Mouse (Mus musculus) liver, embryonic 13.5 days (tissue): ENCODE results near the gene Umodl1. TPM values are rescaled to one million over a fixed set of nuclear protein-coding genes. Genes with fewer than 3 reads are reported as not detected.

ENCODE experiments used
- ATAC-seq: fragments of 200-750 bp; cut with Nextera tagmentation; 2 replicates; pipeline ENCODE4 v1.8.0; 2017; ENCODE audit warnings: low read depth, mild to moderate bottlenecking, moderate number of reproducible peaks, moderate library complexity
- DNase-seq: peaks from one replicate; pipeline ENCODE4 v3.0.0; 2022
- H3K27ac ChIP-seq: fragments of 300-500 bp; sonication (generic); 2 replicates; pipeline ENCODE4 v1.5.1; 2015; ENCODE audit warnings: moderate library complexity, mild to moderate bottlenecking, inconsistent platforms
- H3K27me3 ChIP-seq: fragments of 300-500 bp; sonication (generic); 2 replicates; pipeline ENCODE4 v1.6.1; 2015; ENCODE audit warnings: mild to moderate bottlenecking, inconsistent platforms
- H3K36me3 ChIP-seq: fragments of 300-500 bp; sonication (generic); 2 replicates; pipeline ENCODE4 v1.6.1; 2015; ENCODE audit warnings: mild to moderate bottlenecking, inconsistent platforms
- H3K4me1 ChIP-seq: fragments of 300-500 bp; sonication (generic); replicated peaks from 2 replicates; pipeline ENCODE4 v1.6.1; 2015; ENCODE audit warnings: inconsistent platforms
- H3K4me2 ChIP-seq: fragments of 300-500 bp; sonication (generic); 2 replicates; pipeline ENCODE4 v1.6.1; 2015; ENCODE audit warnings: inconsistent platforms, mild to moderate bottlenecking, moderate library complexity
- H3K4me3 ChIP-seq: fragments of 300-500 bp; sonication (generic); replicated peaks from 2 replicates; pipeline ENCODE4 v1.5.1; 2015; ENCODE audit warnings: mild to moderate bottlenecking, inconsistent platforms
- H3K9ac ChIP-seq: fragments of 300-500 bp; sonication (generic); 2 replicates; pipeline ENCODE4 v1.6.1; 2015; ENCODE audit warnings: mild to moderate bottlenecking, inconsistent platforms
- H3K9me3 ChIP-seq: fragments of 300-500 bp; sonication (generic); replicated peaks from 2 replicates; pipeline ENCODE4 v1.6.1; 2016; ENCODE audit warnings: inconsistent platforms
- WGBS: fragments of 180-500 bp; shearing (Covaris S2); methylation state at CpG from one replicate; pipeline ENCODE4 v1.1.7; 2015; ENCODE audit not compliant: insufficient replicate concordance; 5-methylcytosine and 5-hydroxymethylcytosine counted together
- polyA plus RNA-seq: library from polyadenylated mRNA; unstranded; fragments of >200 nt; fragmentation: Nextera tagmentation; extraction: Ambion mirVana; gene quantifications from 2 replicates; pipeline ENCODE4 v1.2.1, GENCODE M21; 2015

Gene Umodl1
- polyA plus RNA-seq, 1 experiment from 2014 or later = 0.12 TPM

GRCm38 (mm10) chr17:30950780-30951179 is 3.7 kb upstream of the Umodl1 start:
- H3K9me3 ChIP-seq = no peaks in the 10 kb centered on the region
- H3K36me3 ChIP-seq = no peaks in the 10 kb centered on the region
- H3K4me1 ChIP-seq = no peaks in the 10 kb centered on the region
- no peak overlapping the region for H3K9ac ChIP-seq
- no peaks in the 10 kb centered on the region for H3K27me3 ChIP-seq
- ATAC-seq (no peak), DNase-seq (no peak)
- H3K4me3 ChIP-seq = no peak overlapping the region
- H3K27ac ChIP-seq = no peak overlapping the region
- WGBS = 6% methylated on average over 7 of the region's 7 CpGs
- no peak overlapping the region for H3K4me2 ChIP-seq

GRCm38 (mm10) chr17:30951600-30951999 is 2.8 kb upstream of the Umodl1 start:
- WGBS = 55% methylated on average over 8 of the region's 8 CpGs
- no peaks in the 10 kb centered on the region for H3K4me1 ChIP-seq
- no peaks in the 10 kb centered on the region for H3K9me3 ChIP-seq
- DNase-seq (no peak), ATAC-seq (no peak)
- H3K9ac ChIP-seq = no peak overlapping the region
- no peak overlapping the region for H3K4me2 ChIP-seq
- H3K27ac ChIP-seq = no peak overlapping the region
- no peak overlapping the region for H3K4me3 ChIP-seq
- H3K36me3 ChIP-seq = no peaks in the 10 kb centered on the region
- no peaks in the 10 kb centered on the region for H3K27me3 ChIP-seq

- 40% methylated on average over 7 of the region's 7 CpGs for WGBS
- Histone ChIP-seq H3K27ac (no peak overlapping the region), H3K27me3 (no peaks in the 10 kb centered on the region), H3K9ac (no peak overlapping the region), H3K4me1 (no peaks in the 10 kb centered on the region), H3K4me2 (no peak overlapping the region), H3K4me3 (no peak overlapping the region), H3K36me3 (no peaks in the 10 kb centered on the region), H3K9me3 (no peaks in the 10 kb centered on the region)
- DNase-seq (no peak), ATAC-seq (no peak)
Observed at GRCm38 (mm10) chr17:30961936-30962592, 7.6 kb downstream of the Umodl1 start.

DNA sequence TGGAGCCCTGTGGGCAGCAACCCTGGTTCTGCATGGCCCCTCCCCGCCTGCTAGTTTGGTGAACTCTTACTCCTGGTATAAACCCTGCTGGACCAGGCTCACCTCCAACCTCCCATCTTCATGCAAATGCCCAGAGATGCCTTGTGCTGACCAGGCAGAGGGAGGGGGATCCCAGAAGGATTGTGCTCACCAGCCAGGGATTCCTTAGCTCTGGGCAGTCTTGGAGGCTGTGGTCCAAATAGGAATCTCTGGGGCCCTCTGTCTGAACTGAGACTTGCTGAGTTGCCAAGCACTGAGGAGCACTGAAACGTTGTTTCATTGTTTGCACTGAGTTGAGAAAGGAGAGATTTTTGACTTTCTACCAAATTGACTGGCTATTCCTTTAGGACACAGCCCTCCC is 8.4 kb downstream of the Umodl1 start:
- H3K36me3 ChIP-seq = no peaks in the 10 kb centered on the region
- H3K9ac ChIP-seq = no peak overlapping the region
- no peak overlapping the region for H3K4me2 ChIP-seq
- WGBS = 40% methylated on average over 2 of the region's 2 CpGs
- no peak overlapping the region for H3K4me3 ChIP-seq
- no peaks in the 10 kb centered on the region for H3K4me1 ChIP-seq
- H3K9me3 ChIP-seq = no peaks in the 10 kb centered on the region
- DNase-seq (no peak), ATAC-seq (no peak)
- H3K27me3 ChIP-seq = no peaks in the 10 kb centered on the region
- no peak overlapping the region for H3K27ac ChIP-seq

DNA sequence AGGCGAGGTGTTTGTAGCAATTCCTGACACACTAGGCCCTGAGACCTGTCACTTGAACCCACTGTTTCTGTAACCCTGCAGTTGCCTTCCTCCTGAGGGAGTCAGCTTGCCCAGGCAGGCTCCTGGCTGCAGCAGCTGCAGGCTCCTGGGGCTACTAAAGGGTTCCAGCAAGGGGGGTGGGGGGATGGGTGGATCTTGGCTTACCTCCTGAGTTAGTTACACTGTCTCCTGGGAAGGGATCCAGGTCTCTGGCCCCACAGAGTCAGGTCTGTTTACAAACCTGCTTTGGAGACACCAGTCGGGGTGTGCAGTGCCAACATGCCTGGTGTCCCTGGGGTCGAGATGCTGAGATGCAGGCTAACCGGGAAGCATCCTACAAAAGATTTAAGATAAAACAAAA is 15.5 kb downstream of the Umodl1 start:
- Histone ChIP-seq H3K4me3 (no peak overlapping the region), H3K4me2 (no peak overlapping the region), H3K9me3 (no peaks in the 10 kb centered on the region), H3K4me1 (no peaks in the 10 kb centered on the region), H3K27me3 (no peaks in the 10 kb centered on the region), H3K36me3 (no peaks in the 10 kb centered on the region), H3K27ac (no peak overlapping the region), H3K9ac (no peak overlapping the region)
- ATAC-seq (no peak), DNase-seq (no peak)
- WGBS = 55% methylated on average over 4 of the region's 4 CpGs

DNA sequence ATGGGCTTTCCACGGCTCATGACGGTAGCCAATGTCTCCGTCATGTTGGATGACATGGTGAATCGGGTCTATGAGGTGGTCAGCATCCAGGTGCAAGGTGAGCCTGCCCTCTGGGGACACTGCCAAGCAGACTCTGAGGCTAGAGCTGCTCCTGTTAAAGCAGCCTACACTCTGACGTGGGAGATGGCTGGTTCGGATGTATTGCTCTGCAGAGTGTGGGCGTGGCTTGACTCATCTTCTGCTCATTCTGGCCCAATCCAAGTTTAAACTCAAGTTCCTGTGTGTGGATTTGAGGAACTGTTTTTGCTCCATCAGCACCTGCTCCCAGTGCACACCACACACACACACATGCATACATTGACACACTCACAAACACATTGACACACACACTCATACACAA is 17.4 kb downstream of the Umodl1 start:
- H3K27me3 ChIP-seq = no peaks in the 10 kb centered on the region
- no peak for DNase-seq
- H3K9me3 ChIP-seq = no peaks in the 10 kb centered on the region
- no peaks in the 10 kb centered on the region for H3K36me3 ChIP-seq
- 75% methylated on average over 7 of the region's 7 CpGs for WGBS
- H3K4me1 ChIP-seq = no peaks in the 10 kb centered on the region
- no peak overlapping the region for H3K4me2 ChIP-seq
- no peak overlapping the region for H3K4me3 ChIP-seq
- H3K27ac ChIP-seq = no peak overlapping the region
- no peak overlapping the region for H3K9ac ChIP-seq
- ATAC-seq = no peak

GRCm38 (mm10) chr17:30973332-30973731 is 18.9 kb downstream of the Umodl1 start:
- H3K9me3 ChIP-seq = no peaks in the 10 kb centered on the region
- H3K4me3 ChIP-seq = no peak overlapping the region
- H3K27ac ChIP-seq = no peak overlapping the region
- no peak overlapping the region for H3K9ac ChIP-seq
- ATAC-seq = no peak
- H3K27me3 ChIP-seq = no peaks in the 10 kb centered on the region
- H3K4me1 ChIP-seq = no peaks in the 10 kb centered on the region
- 32% methylated on average over 6 of the region's 6 CpGs for WGBS
- H3K36me3 ChIP-seq = no peaks in the 10 kb centered on the region
- DNase-seq = no peak
- H3K4me2 ChIP-seq = no peak overlapping the region

DNA sequence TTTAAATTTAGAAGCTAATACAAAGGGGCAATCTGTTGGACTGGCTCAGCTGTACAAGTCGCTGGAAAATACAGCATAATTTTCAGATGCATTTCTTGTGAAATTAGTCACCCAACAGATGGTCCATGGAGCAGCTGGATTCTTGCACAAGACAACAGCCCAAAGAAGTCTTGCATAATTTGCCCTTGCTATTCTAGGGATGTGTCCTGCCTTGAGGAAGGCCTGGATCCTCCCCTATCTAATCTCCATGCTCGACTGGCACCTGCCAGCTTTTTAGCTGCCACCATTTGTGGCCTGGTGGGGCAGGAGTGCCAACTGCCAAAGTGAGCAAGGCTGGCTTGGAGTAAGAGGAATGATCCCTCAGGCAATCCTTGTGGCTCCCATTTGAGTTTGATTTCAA is 22.9 kb downstream of the Umodl1 start:
- Histone ChIP-seq H3K4me3 (no peak overlapping the region), H3K4me1 (no peaks in the 10 kb centered on the region), H3K27ac (no peak overlapping the region), H3K9ac (no peak overlapping the region), H3K4me2 (no peak overlapping the region), H3K9me3 (no peaks in the 10 kb centered on the region), H3K27me3 (no peaks in the 10 kb centered on the region), H3K36me3 (no peaks in the 10 kb centered on the region)
- 39% methylated on average over 2 of the region's 2 CpGs for WGBS
- DNase-seq (no peak), ATAC-seq (no peak)

- no peak overlapping the region for H3K27ac ChIP-seq
- 67% methylated on average over 10 of the region's 10 CpGs for WGBS
- H3K4me1 ChIP-seq = no peaks in the 10 kb centered on the region
- H3K27me3 ChIP-seq = no peaks in the 10 kb centered on the region
- H3K9me3 ChIP-seq = no peaks in the 10 kb centered on the region
- H3K4me2 ChIP-seq = no peak overlapping the region
- no peaks in the 10 kb centered on the region for H3K36me3 ChIP-seq
- H3K4me3 ChIP-seq = no peak overlapping the region
- ATAC-seq (no peak), DNase-seq (no peak)
- H3K9ac ChIP-seq = no peak overlapping the region
Observed at GRCm38 (mm10) chr17:30978556-30978955, 24.1 kb downstream of the Umodl1 start.

GRCm38 (mm10) chr17:30983521-30983920 is 29.1 kb downstream of the Umodl1 start:
- no peaks in the 10 kb centered on the region for H3K27me3 ChIP-seq
- no peaks in the 10 kb centered on the region for H3K36me3 ChIP-seq
- ATAC-seq (no peak), DNase-seq (no peak)
- H3K4me1 ChIP-seq = no peaks in the 10 kb centered on the region
- WGBS = 53% methylated on average over 4 of the region's 4 CpGs
- no peak overlapping the region for H3K4me2 ChIP-seq
- H3K9me3 ChIP-seq = no peaks in the 10 kb centered on the region
- H3K4me3 ChIP-seq = no peak overlapping the region
- H3K27ac ChIP-seq = no peak overlapping the region
- H3K9ac ChIP-seq = no peak overlapping the region

DNA sequence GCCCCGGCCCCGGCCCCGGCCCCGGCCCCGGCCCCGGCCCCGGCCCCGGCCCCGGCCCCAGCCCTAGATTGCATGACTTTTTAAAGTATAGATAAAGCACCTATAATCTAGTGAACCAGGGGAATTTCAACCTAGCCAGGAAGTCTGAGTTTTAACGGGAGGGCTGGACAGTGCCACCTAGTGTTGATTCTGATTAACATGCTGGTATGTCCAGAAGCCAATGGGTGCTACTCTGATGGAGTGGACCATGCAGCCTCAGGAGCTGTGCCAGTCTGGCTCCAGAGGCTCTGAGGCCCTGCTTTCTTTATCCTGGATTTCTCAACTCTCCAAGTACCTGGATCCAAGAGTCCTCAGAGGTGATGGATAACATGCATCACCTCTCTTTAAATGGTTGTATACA is 35.8 kb downstream of the Umodl1 start:
- no peaks in the 10 kb centered on the region for H3K27me3 ChIP-seq
- ATAC-seq (no peak), DNase-seq (no peak)
- no peak overlapping the region for H3K9ac ChIP-seq
- no peaks in the 10 kb centered on the region for H3K4me1 ChIP-seq
- H3K4me3 ChIP-seq = no peak overlapping the region
- H3K27ac ChIP-seq = no peak overlapping the region
- no peaks in the 10 kb centered on the region for H3K36me3 ChIP-seq
- no peak overlapping the region for H3K4me2 ChIP-seq
- 49% methylated on average over 10 of the region's 10 CpGs for whole genome bisulfite sequencing
- H3K9me3 ChIP-seq = no peaks in the 10 kb centered on the region

DNA sequence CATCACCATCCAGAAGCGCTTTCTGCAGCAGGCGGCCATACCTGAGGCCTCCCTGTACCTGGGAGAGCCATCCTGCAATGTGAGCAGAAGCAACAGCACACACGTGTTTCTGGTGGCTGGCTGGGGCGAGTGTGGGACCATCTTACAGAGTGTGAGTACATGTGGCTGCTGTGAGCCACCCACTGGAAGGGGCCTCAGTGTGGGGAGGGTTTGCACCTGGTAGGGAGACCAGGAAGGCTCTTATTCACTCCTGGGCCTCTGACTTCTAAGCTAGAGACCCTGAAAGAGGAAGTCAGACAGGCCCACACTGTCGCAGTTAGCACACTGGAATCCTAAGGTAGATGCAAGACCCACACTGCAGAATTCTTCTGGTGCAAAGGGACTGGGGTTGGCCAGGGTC is 41.9 kb downstream of the Umodl1 start:
- no peak overlapping the region for H3K27ac ChIP-seq
- H3K4me3 ChIP-seq = no peak overlapping the region
- H3K36me3 ChIP-seq = no peaks in the 10 kb centered on the region
- H3K9ac ChIP-seq = no peak overlapping the region
- 56% methylated on average over 5 of the region's 5 CpGs for WGBS
- no peak for ATAC-seq
- no peaks in the 10 kb centered on the region for H3K4me1 ChIP-seq
- H3K4me2 ChIP-seq = no peak overlapping the region
- H3K27me3 ChIP-seq = no peaks in the 10 kb centered on the region
- no peaks in the 10 kb centered on the region for H3K9me3 ChIP-seq
- no peak for DNase-seq
